Comparison of ENCODE assay signal across 19 mouse cellular contexts in genomic region chr13:54459282-54459681, GRCm38 (mm10). TPM values are rescaled to one million over a fixed set of nuclear protein-coding genes. Genes with fewer than 3 reads are reported as not detected.
A peak's percentile ranks its signal among the peaks of the same experiment; 100 is the strongest.
DNase-seq lines count a peak whose midpoint lies in the region; ATAC-seq and TF ChIP-seq lines count a peak whose summit lies in the region.
"Had no signal": no experiment of that assay in that cellular context is flagged by ENCODE, and none has a peak within 500 bp of the region (broad histone marks: within the 10 kb centered on the region; RNA-seq: fewer than 3 reads in every experiment).

No protein-coding gene starts in this region.

- H3K4me2 ChIP-seq in lung, embryonic 16.5 days (ENCODE audit: low read depth, low read length) = no peak overlapping the region
- H3K4me2 ChIP-seq in intestine, embryonic 16.5 days (ENCODE audit: low read depth, low read length) = no peak overlapping the region
- no peak overlapping the region for H3K4me2 ChIP-seq in stomach, postnatal 0 days (replicated peaks; ENCODE audit: low read depth)
- H3K4me2 ChIP-seq: embryonic facial prominence, embryonic 15.5 days; forebrain, embryonic 15.5 days; heart, embryonic 13.5 days had no signal

- H3K9me3 ChIP-seq in lung, embryonic 16.5 days (ENCODE audit: control insufficient read depth, low read length) = peaks cover 5% of the 10 kb centered on the region; the same call in 1 of the 2 replicates
- no peaks in the 10 kb centered on the region for H3K9me3 ChIP-seq in intestine, embryonic 16.5 days (ENCODE audit: control insufficient read depth, low read length)
- H3K9me3 ChIP-seq in stomach, postnatal 0 days (ENCODE audit: control insufficient read depth, low read length) = no peaks in the 10 kb centered on the region
- H3K9me3 ChIP-seq: forebrain, embryonic 15.5 days had no signal

- H3K9ac ChIP-seq in lung, embryonic 16.5 days (ENCODE audit: low read length) = no peak overlapping the region
- no peak overlapping the region for H3K9ac ChIP-seq in intestine, embryonic 16.5 days (ENCODE audit: low read depth, low read length)
- no peak overlapping the region for H3K9ac ChIP-seq in stomach, postnatal 0 days (ENCODE audit: low read length)
- H3K9ac ChIP-seq: embryonic facial prominence, embryonic 15.5 days; forebrain, embryonic 15.5 days; heart, embryonic 13.5 days had no signal

- no peak for TF ChIP-seq CTCF in stomach, postnatal 0 days (IDR thresholded peaks at IDR 0.05; ENCODE audit: low read depth)

- H3K4me1 ChIP-seq in lung, embryonic 16.5 days (replicated peaks; ENCODE audit: control insufficient read depth, insufficient read depth, low read length) = no peaks in the 10 kb centered on the region
- H3K4me1 ChIP-seq in intestine, embryonic 16.5 days (ENCODE audit: control insufficient read depth, insufficient read depth, low read length) = no peaks in the 10 kb centered on the region
- H3K4me1 ChIP-seq in stomach, postnatal 0 days (replicated peaks; ENCODE audit: control insufficient read depth, insufficient read depth) = no peaks in the 10 kb centered on the region
- H3K4me1 ChIP-seq: embryonic facial prominence, embryonic 15.5 days; forebrain, embryonic 10.5 days; forebrain, embryonic 15.5 days; heart, embryonic 13.5 days had no signal

- no peak overlapping the region for H3K27ac ChIP-seq in lung, embryonic 16.5 days (ENCODE audit: low read length)
- 0 out of 2 replicates have a peak overlapping the region, but pooled peaks have one; percentile 6 for H3K27ac ChIP-seq in intestine, embryonic 16.5 days (ENCODE audit: low read length)
- no peak overlapping the region for H3K27ac ChIP-seq in stomach, postnatal 0 days (replicated peaks)
- H3K27ac ChIP-seq: embryonic facial prominence, embryonic 15.5 days; forebrain, embryonic 10.5 days; forebrain, embryonic 15.5 days; heart, embryonic 13.5 days had no signal

- no peaks in the 10 kb centered on the region for H3K27me3 ChIP-seq in lung, embryonic 16.5 days (ENCODE audit: control insufficient read depth, insufficient read depth, low read depth, low read length)
- H3K27me3 ChIP-seq in intestine, embryonic 16.5 days (replicated peaks; ENCODE audit: control insufficient read depth, insufficient read depth, low read length) = no peaks in the 10 kb centered on the region
- H3K27me3 ChIP-seq in stomach, postnatal 0 days (ENCODE audit: control insufficient read depth, insufficient read depth, low read length) = no peaks in the 10 kb centered on the region
- H3K27me3 ChIP-seq: embryonic facial prominence, embryonic 15.5 days; forebrain, embryonic 15.5 days; heart, embryonic 13.5 days had no signal

- no peak overlapping the region for H3K4me3 ChIP-seq in lung, embryonic 16.5 days (ENCODE audit: low read length)
- no peak overlapping the region for H3K4me3 ChIP-seq in intestine, embryonic 16.5 days (ENCODE audit: low read length)
- H3K4me3 ChIP-seq in stomach, postnatal 0 days (ENCODE audit: low read depth, low read length) = no peak overlapping the region
- H3K4me3 ChIP-seq: embryonic facial prominence, embryonic 15.5 days; erythroblast, embryonic 14.5 days; forebrain, embryonic 10.5 days; forebrain, embryonic 15.5 days; heart, embryonic 13.5 days had no signal

- no peak for TF ChIP-seq EP300 in stomach, postnatal 0 days (optimal IDR thresholded peaks at IDR 0.05)

- ATAC-seq in lung, embryonic 16.5 days (ENCODE audit: low read depth) = peak; percentile 79
- ATAC-seq in intestine, embryonic 16.5 days = peak; percentile 38; the same call in 1 of the 2 replicates
- peak; percentile 62 for ATAC-seq in stomach, postnatal 0 days (ENCODE audit: low FRiP score, low TSS enrichment)
- ATAC-seq: forebrain, embryonic 15.5 days had no signal

- peak; percentile 18 for DNase-seq in kidney, postnatal 10 days
- DNase-seq in kidney, postnatal 36 days = no peak
- no peak for DNase-seq in lung, adult 18-20 months
- DNase-seq in stomach, postnatal 0 days (ENCODE audit: low spot score) = no peak
- no peak for DNase-seq in right cerebral cortex, adult 18-20 months
- DNase-seq: adrenal gland, adult 8-10 months; adrenal gland, postnatal 36 days; cerebellum, adult 2 months; cerebellum, postnatal 10 days; gastrocnemius, postnatal 36 days; heart, adult 11 months; heart, postnatal 36 days had no signal

- WGBS in lung, embryonic 16.5 days = 61% methylated on average over 4 of the region's 4 CpGs
- 60% methylated on average over 4 of the region's 4 CpGs for WGBS in intestine, embryonic 16.5 days
- WGBS in stomach, postnatal 0 days = 43% methylated on average over 4 of the region's 4 CpGs

- H3K36me3 ChIP-seq in lung, embryonic 16.5 days (ENCODE audit: control insufficient read depth, insufficient read depth, low read length) = peaks cover 66% of the 10 kb centered on the region
- peaks cover 34% of the 10 kb centered on the region for H3K36me3 ChIP-seq in intestine, embryonic 16.5 days (ENCODE audit: control insufficient read depth, insufficient read depth, low read length)
- peaks cover 37% of the 10 kb centered on the region for H3K36me3 ChIP-seq in stomach, postnatal 0 days (ENCODE audit: control insufficient read depth, insufficient read depth, low read length)

RNA-seq across cellular contexts. Expression of gene Thoc3, which starts 9.4 kb away (rescaled TPM):
- 98.2 and 101 TPM in 2 replicates for polyA plus RNA-seq in lung, embryonic 16.5 days (2015; fragmentation: Nextera tagmentation; extraction: Ambion mirVana)
- 86.3 and 90.6 TPM in 2 replicates for polyA plus RNA-seq in intestine, embryonic 16.5 days (2015; fragmentation: Nextera tagmentation; extraction: Ambion mirVana)
- 50.0 and 52.4 TPM in 2 replicates for polyA plus RNA-seq in stomach, postnatal 0 days (2015; fragmentation: Nextera tagmentation; extraction: Ambion mirVana)

RNA-seq across cellular contexts. Expression of gene Simc1, which starts 44.3 kb away (rescaled TPM):
- polyA plus RNA-seq in lung, embryonic 16.5 days (2015; fragmentation: Nextera tagmentation; extraction: Ambion mirVana) = 7.3 and 8.3 TPM in 2 replicates
- polyA plus RNA-seq in intestine, embryonic 16.5 days (2015; fragmentation: Nextera tagmentation; extraction: Ambion mirVana) = 5.0 and 5.1 TPM in 2 replicates
- 2.6 and 2.8 TPM in 2 replicates for polyA plus RNA-seq in stomach, postnatal 0 days (2015; fragmentation: Nextera tagmentation; extraction: Ambion mirVana)
